Mouse (Mus musculus): Measurements from ENCODE around the gene Sh3pxd2b. TPM values are rescaled to one million over a fixed set of nuclear protein-coding genes. Genes with fewer than 3 reads are reported as not detected.

Gene Sh3pxd2b
- polyA plus RNA-seq (2012; rRNA removed): 24.9 and 33.6 TPM in 2 replicates

GRCm38 (mm10) chr11:32347607-32348432 lies at the start of gene Sh3pxd2b:
Gene Sh3pxd2b, plus strand, starts transcription at chr11:32347820.

GRCm38 (mm10) chr11:32299865-32300264 lies 47.8 kb upstream of the Sh3pxd2b start, which contains the start of gene Hbq1a:
Gene Hbq1a, plus strand, starts transcription at chr11:32300069.

GRCm38 (mm10) chr11:32454800-32455506 lies 107.3 kb downstream of the Sh3pxd2b start, which contains the start of gene Ubtd2:
Gene Ubtd2, plus strand, starts transcription at chr11:32455370.

Other genes with a start within 250 kb of the Sh3pxd2b start
- gene Il9r, start 147.5 kb upstream of the Sh3pxd2b start, polyA plus RNA-seq (2012; rRNA removed): 0.02 and 0.21 TPM in 2 replicates
- gene Snrnp25, start 142.4 kb upstream of the Sh3pxd2b start, polyA plus RNA-seq (2012; rRNA removed): 95.3 and 96.0 TPM in 2 replicates
- 33.0 and 44.8 TPM in 2 replicates for gene Rhbdf1, start 125.5 kb upstream of the Sh3pxd2b start, polyA plus RNA-seq (2012; rRNA removed)
- 14.4 and 20.2 TPM in 2 replicates for gene Mpg, start 121.3 kb upstream of the Sh3pxd2b start, polyA plus RNA-seq (2012; rRNA removed)
- 38.1 and 65.5 TPM in 2 replicates for gene Nprl3, start 80.1 kb upstream of the Sh3pxd2b start, polyA plus RNA-seq (2012; rRNA removed)
- gene Hba-x, start 71.4 kb upstream of the Sh3pxd2b start, polyA plus RNA-seq (2012; rRNA removed): 1,205 and 2,805 TPM in 2 replicates
- 4,618 and 5,929 TPM in 2 replicates for gene Hba-a1, start 64.3 kb upstream of the Sh3pxd2b start, polyA plus RNA-seq (2012; rRNA removed)
- 9.1 and 13.0 TPM in 2 replicates for gene Hbq1b, start 60.9 kb upstream of the Sh3pxd2b start, polyA plus RNA-seq (2012; rRNA removed)
- 4,539 and 7,439 TPM in 2 replicates for gene Hba-a2, start 51.3 kb upstream of the Sh3pxd2b start, polyA plus RNA-seq (2012; rRNA removed)
- gene Hbq1a, start 47.8 kb upstream of the Sh3pxd2b start, polyA plus RNA-seq (2012; rRNA removed): 0.53 and 0.58 TPM in 2 replicates
- 60.2 and 74.3 TPM in 2 replicates for gene Ubtd2, start 107.5 kb downstream of the Sh3pxd2b start, polyA plus RNA-seq (2012; rRNA removed)
- gene Efcab9, start 184.3 kb downstream of the Sh3pxd2b start, polyA plus RNA-seq (2012; rRNA removed): 0.13 and 0.25 TPM in 2 replicates
- 4.6 and 4.7 TPM in 2 replicates for gene Stk10, start 185.5 kb downstream of the Sh3pxd2b start, polyA plus RNA-seq (2012; rRNA removed)